Mouse (Mus musculus) cortical plate, adult 2 months (tissue): ENCODE results near the gene D630003M21Rik.

Source experiments
- CTCF ChIP-seq: fragments of 200-500 bp; IDR thresholded peaks from 2 replicates; pipeline ENCODE4 v1.5.1; 2011; ENCODE audit warnings: mild to moderate bottlenecking, control low read depth, low read length; ENCODE audit not compliant: insufficient read depth; ENCODE audit errors: extremely low read depth
- POLR2A ChIP-seq: fragments of 200-500 bp; IDR thresholded peaks from 2 replicates; pipeline ENCODE4 v1.6.1; 2011; ENCODE audit warnings: mild to moderate bottlenecking, low read length, control low read depth; ENCODE audit not compliant: insufficient read depth; ENCODE audit errors: extremely low read depth

- TF ChIP-seq CTCF: no peak
- TF ChIP-seq POLR2A: no peak
Measured at GRCm38 (mm10) chr2:158143816-158144215, 85.2 kb downstream of the D630003M21Rik start.
